Mouse (Mus musculus): ENCODE measurements at regions not wholly inside any gene's neighbourhood (a gene's known extent, or its start where the extent isn't known, plus 50 kb on each side); places are given as distances from the start of the nearest gene placed in this dataset.

- no peak for DNase-seq
These were observed 422.2 kb downstream of the Gm21833 start for GRCm38 (mm10) chr16:83250346-83250745.

DNA sequence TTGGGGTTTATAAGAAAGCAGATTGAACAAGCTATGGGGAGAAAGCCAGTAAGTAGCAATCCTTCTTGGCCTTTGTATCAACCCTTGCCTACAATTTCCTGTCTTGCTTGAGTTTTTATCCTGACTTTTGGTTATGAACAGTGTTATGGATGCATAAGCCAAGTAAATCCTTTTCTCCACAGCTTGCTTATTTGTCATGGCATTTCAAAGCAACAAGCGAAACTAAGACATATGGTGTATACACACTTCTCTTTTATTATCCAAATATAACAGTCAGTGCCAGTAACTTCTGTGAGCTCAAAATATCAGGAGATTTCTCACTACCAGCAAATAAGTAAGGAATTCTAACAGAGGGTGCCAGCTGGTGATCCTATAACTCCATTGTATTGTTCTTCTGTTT, 426.0 kb downstream of the Gm21833 start:
- DNase-seq = no peak

- DNase-seq = no peak
These were observed 443.7 kb downstream of the Gm21833 start for GRCm38 (mm10) chr16:83271869-83272268.

GRCm38 (mm10) chr16:83316314-83316713, 488.1 kb downstream of the Gm21833 start:
- DNase-seq = peak; percentile 5

GRCm38 (mm10) chr16:83326826-83327225, 498.6 kb downstream of the Gm21833 start:
- no peak for DNase-seq

DNA sequence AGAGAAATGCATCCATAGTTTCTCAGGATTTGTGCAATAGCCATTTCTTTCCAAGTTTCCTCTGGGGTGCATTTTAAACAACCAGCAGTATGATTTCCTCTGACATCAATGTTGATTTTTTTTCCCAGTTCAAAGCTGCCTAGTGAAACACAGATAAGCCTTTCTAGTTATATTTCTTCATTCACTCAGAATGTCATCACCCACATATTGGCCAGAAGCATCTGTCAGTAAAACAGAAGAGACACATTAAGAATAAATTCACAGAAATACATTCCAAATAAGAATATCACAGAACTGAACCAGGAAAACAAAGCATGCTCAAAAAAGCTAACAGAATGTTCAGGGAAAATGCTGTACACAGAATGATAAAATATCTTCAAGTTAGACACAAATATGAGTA, 522.9 kb downstream of the Gm21833 start:
- no peak for DNase-seq

DNA sequence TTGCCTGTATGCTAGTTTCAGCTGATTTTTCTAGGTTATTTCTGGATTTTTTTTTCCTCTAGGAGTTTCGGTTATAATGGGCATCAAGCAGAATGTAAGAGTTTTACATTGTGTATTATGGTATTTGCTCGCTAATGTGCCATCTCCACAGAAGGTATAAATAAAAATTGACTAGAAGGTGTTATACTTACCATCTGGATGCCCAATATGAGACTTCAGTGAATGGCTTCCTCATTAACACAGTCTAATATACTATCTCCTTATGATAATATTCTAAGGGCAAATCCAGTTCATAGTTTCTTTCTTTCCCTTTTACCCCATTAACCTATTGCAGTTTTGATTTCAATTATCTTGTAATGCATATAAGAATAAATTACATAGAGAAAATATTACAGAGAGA, 566.4 kb downstream of the Gm21833 start:
- DNase-seq = no peak

GRCm38 (mm10) chr16:83420676-83421075, 592.5 kb downstream of the Gm21833 start:
- DNase-seq = no peak

GRCm38 (mm10) chr16:83423096-83423495, 594.9 kb downstream of the Gm21833 start:
- DNase-seq = no peak
